Mouse (Mus musculus) neural tube, embryonic 15.5 days (tissue): ENCODE data around the gene 2310011J03Rik. TPM values are rescaled to one million over a fixed set of nuclear protein-coding genes. Genes with fewer than 3 reads are reported as not detected.

Experiments
- ATAC-seq: fragments of 200-750 bp; cut with Nextera tagmentation; 2 replicates; pipeline ENCODE4 v1.8.0; 2017; ENCODE audit warnings: mild to moderate bottlenecking, moderate TSS enrichment, moderate library complexity; ENCODE audit not compliant: low FRiP score
- H3K27ac ChIP-seq: fragments of 300-500 bp; sonication (generic); replicated peaks from 2 replicates; pipeline ENCODE4 v1.5.1; 2015; ENCODE audit warnings: mild to moderate bottlenecking, inconsistent platforms
- H3K27me3 ChIP-seq: fragments of 300-500 bp; sonication (generic); replicated peaks from 2 replicates; pipeline ENCODE4 v1.6.1; 2015; ENCODE audit warnings: inconsistent platforms
- H3K36me3 ChIP-seq: fragments of 300-500 bp; sonication (generic); 2 replicates; pipeline ENCODE4 v1.6.1; 2015; ENCODE audit warnings: inconsistent platforms
- H3K4me1 ChIP-seq: fragments of 300-500 bp; sonication (generic); 2 replicates; pipeline ENCODE4 v1.6.1; 2015; ENCODE audit warnings: inconsistent platforms
- H3K4me2 ChIP-seq: fragments of 300-500 bp; sonication (generic); 2 replicates; pipeline ENCODE4 v1.6.1; 2015; ENCODE audit warnings: inconsistent platforms, mild to moderate bottlenecking, moderate library complexity
- H3K4me3 ChIP-seq: fragments of 300-500 bp; sonication (generic); replicated peaks from 2 replicates; pipeline ENCODE4 v1.5.1; 2015; ENCODE audit warnings: mild to moderate bottlenecking, inconsistent platforms
- H3K9ac ChIP-seq: fragments of 300-500 bp; sonication (generic); replicated peaks from 2 replicates; pipeline ENCODE4 v1.6.1; 2015; ENCODE audit warnings: mild to moderate bottlenecking, inconsistent platforms
- H3K9me3 ChIP-seq: fragments of 300-500 bp; sonication (generic); replicated peaks from 2 replicates; pipeline ENCODE4 v1.6.1; 2016; ENCODE audit warnings: inconsistent platforms
- WGBS: fragments of 180-500 bp; shearing (Covaris S2); methylation state at CpG from one replicate; pipeline ENCODE4 v1.1.7; 2015; ENCODE audit warnings: mixed read lengths; 5-methylcytosine and 5-hydroxymethylcytosine counted together
- polyA plus RNA-seq: library from polyadenylated mRNA; unstranded; fragments of >200 nt; fragmentation: Nextera tagmentation; extraction: Ambion mirVana; gene quantifications from 2 replicates; pipeline ENCODE4 v1.2.1, GENCODE M21; 2015

The 2310011J03Rik gene
- polyA plus RNA-seq, result 26.9 and 36.6 TPM in 2 replicates

DNA sequence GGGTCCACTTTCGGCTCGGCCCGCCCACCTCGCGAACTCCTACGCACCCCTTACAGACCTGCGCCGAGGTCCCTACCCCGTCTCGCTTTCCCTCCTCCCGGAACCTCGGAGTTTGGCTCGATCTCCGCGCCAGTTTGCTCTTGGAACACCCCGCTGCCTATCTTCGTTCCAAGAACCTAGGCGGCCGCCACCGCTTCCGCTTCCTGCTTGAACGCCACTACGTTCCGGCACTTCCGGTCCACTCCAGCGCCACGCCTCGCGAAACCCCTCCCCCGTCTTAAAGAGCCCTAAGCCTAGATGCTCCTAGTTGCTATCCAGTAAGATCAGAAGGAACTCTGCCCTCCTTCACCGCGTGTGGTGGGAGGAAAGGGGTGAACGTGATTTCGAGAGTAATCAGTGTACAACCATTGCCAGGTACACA, at the start of gene 2310011J03Rik:
Gene 2310011J03Rik (minus strand): TSS at position 198 of the 421 bp plus-strand sequence.
- WGBS, result under 1% methylated on average over 34 of the region's 34 CpGs
- H3K36me3 ChIP-seq, result peaks cover 31% of the 10 kb centered on the region
- H3K4me1 ChIP-seq, result peaks cover 67% of the 10 kb centered on the region
- ATAC-seq, result peak; percentile 71
- H3K9me3 ChIP-seq, result no peaks in the 10 kb centered on the region
- peak within 1 kb of the TSS; percentile 76 for H3K27ac ChIP-seq
- peak within 1 kb of the TSS; percentile 96 for H3K4me2 ChIP-seq
- H3K9ac ChIP-seq, result peak within 1 kb of the TSS; percentile 64
- peak within 1 kb of the TSS; percentile 72 for H3K4me3 ChIP-seq
- H3K27me3 ChIP-seq, result peaks cover 2% of the 10 kb centered on the region; the same call in 1 of the 2 replicates

DNA sequence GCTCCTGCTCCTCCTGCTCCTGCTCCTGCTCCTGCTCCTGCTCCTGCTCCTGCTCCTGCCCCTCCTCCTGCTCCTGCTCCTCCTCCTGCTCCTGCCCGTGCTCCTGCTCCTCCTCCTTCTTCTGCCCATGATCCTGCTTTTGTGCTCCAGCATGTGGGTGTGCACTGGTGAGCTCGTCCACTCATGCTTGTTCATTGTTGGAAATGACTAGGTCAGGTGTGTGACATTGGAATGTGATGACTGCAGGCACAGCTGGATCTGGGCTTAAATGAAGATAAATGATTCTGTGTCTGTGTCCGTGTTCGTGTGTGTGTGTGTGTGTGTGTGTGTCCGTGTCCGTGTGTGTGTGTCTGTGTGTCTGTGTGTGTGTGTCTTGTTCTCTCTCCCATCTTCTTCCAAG, 48.1 kb upstream of the 2310011J03Rik start:
- peaks cover 14% of the 10 kb centered on the region; the same call in 1 of the 2 replicates for H3K27me3 ChIP-seq
- H3K4me3 ChIP-seq, result no peak overlapping the region
- WGBS, result 87% methylated on average over 6 of the region's 6 CpGs
- H3K9ac ChIP-seq, result no peak overlapping the region
- H3K36me3 ChIP-seq, result no peaks in the 10 kb centered on the region
- no peak overlapping the region for H3K27ac ChIP-seq
- H3K9me3 ChIP-seq, result no peaks in the 10 kb centered on the region
- H3K4me2 ChIP-seq, result no peak overlapping the region
- no peak for ATAC-seq
- peaks cover 9% of the 10 kb centered on the region for H3K4me1 ChIP-seq

DNA sequence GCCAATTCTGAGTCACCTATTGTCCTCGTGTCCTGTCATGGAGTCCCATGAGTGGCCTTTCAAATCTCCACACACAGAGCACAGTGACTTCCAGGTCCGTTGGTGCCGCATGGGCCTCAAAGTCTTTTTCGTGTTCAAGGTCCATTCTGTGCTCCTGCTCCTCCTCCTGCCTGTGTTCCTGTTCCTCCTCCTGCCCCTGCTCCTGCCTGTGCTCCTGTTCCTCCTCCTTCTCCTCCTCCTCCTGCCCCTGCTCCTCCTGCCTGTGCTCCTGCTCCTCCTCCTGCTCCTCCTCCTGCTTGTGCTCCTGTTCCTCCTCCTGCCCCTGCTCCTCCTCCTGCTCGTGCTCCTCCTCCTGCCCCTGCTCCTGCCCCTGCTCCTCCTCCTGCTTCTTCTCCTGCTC, 47.6 kb upstream of the 2310011J03Rik start:
- 56% methylated on average over 5 of the region's 5 CpGs for WGBS
- ATAC-seq, result no peak
- Histone ChIP-seq H3K4me3 (no peak overlapping the region), H3K36me3 (no peaks in the 10 kb centered on the region), H3K9ac (no peak overlapping the region), H3K4me2 (no peak overlapping the region), H3K27me3 (peaks cover 14% of the 10 kb centered on the region; the same call in 1 of the 2 replicates), H3K4me1 (peaks cover 9% of the 10 kb centered on the region), H3K9me3 (no peaks in the 10 kb centered on the region), H3K27ac (no peak overlapping the region)

DNA sequence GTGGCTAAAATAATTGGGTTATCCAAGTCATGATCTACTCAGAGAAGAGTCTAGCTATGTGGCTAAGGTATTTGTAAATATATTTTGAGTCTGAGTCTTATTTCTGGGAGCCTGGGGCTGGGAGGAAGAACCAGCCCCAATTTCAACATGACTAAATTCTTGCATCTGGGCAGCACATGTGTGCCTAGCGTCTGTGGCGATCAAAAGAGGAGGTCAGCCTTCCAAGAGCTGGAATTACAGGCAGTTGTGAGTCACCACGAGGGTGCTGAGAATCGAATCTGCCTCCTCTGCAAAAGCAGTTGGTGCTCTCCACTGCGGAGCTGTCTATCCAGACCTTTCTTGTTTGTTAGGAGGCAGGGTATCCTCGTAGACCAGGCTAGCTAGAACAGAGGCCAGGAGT, 45.4 kb upstream of the 2310011J03Rik start:
- H3K4me3 ChIP-seq, result no peak overlapping the region
- H3K9ac ChIP-seq, result no peak overlapping the region
- H3K27ac ChIP-seq, result no peak overlapping the region
- H3K4me1 ChIP-seq, result no peaks in the 10 kb centered on the region
- H3K27me3 ChIP-seq, result peaks cover 14% of the 10 kb centered on the region; the same call in 1 of the 2 replicates
- ATAC-seq, result no peak
- 72% methylated on average over 6 of the region's 6 CpGs for whole genome bisulfite sequencing
- H3K4me2 ChIP-seq, result no peak overlapping the region
- no peaks in the 10 kb centered on the region for H3K36me3 ChIP-seq
- no peaks in the 10 kb centered on the region for H3K9me3 ChIP-seq

DNA sequence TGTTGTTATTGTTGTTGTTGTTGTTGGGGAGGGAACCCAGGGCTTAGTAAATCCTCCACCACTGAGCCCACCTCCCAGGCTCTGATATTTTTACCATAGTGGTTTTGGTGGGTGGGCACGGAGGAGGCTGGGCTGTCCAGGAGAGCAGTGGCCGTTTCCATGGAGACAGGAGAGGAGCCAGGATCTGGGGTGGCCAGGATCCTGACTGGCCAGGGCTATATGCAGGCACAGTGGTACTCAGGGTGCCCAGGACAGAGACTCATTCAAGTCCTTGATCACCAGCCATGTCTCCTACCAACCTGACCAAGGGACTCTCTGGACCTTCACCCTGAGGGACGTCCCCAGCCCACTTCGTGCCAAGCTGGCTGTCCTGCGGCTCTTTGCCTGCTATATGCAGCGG, 43.4 kb upstream of the 2310011J03Rik start:
- H3K4me3 ChIP-seq, result no peak overlapping the region
- H3K27me3 ChIP-seq, result peaks cover 32% of the 10 kb centered on the region
- no peaks in the 10 kb centered on the region for H3K36me3 ChIP-seq
- no peaks in the 10 kb centered on the region for H3K4me1 ChIP-seq
- H3K9me3 ChIP-seq, result no peaks in the 10 kb centered on the region
- no peak overlapping the region for H3K4me2 ChIP-seq
- no peak overlapping the region for H3K9ac ChIP-seq
- WGBS, result 37% methylated on average over 6 of the region's 6 CpGs
- 0 out of 2 replicates have a peak, but pooled peaks have one; percentile 45 for ATAC-seq
- no peak overlapping the region for H3K27ac ChIP-seq

DNA sequence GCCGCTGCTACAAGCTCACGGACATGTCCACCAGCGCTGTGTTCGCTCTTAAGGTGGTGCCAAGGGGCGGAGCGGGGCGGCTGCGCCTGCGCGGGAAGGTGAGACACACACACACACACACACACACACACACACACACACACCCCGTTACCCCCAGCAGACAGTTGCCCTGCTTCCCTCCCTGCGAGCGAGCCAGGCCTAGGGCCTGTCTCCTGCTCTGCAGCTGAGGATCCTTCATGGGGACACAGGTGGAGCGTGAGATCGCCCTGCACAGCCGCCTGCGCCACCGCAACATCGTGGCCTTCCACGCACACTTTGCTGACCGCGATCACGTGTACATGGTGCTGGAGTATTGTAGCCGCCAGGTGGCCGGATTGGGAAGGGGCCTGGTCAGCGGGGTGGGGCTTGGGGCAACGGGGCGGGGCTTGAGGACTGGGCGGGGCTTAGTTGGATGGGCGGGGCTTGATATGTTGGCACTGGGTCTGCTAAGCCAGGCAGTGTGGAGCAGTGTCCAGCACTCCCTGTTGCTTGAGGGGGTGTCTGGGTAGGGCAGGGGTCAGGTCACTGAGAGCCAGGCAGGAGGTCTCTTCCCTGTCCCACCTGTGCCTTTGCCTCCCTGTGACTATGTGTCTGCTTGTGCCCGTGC, 37.8 kb upstream of the 2310011J03Rik start:
- WGBS, result 6% methylated on average over 31 of the region's 31 CpGs
- H3K27me3 ChIP-seq, result peaks cover 72% of the 10 kb centered on the region
- ATAC-seq, result peak; percentile 69

DNA sequence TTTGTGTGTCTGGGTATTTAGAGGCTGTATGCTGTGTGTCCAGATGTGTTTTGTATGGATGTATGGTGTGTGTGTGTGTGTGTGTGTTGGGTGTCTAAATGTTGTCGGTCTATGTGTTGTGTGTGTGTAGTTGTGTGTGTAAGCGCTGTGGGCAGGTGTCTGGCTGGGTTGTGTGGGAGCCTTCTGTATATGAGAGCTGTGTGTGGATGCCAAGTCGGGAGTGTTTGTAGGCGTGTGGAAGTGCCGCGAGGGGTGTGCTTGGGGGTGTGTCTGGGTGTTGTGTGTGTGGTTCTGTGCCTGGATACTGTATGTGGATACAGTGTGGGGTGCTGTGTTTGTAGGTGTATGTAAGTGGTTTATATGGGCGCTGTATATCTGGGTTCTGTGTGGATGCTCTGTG, 37.0 kb upstream of the 2310011J03Rik start:
- H3K27me3 ChIP-seq, result peaks cover 80% of the 10 kb centered on the region

More for the DNA sequence above, 37.8 kb upstream of the 2310011J03Rik start:
- Histone ChIP-seq H3K4me1 (peaks cover 27% of the 10 kb centered on the region), H3K27ac (no peak overlapping the region), H3K36me3 (no peaks in the 10 kb centered on the region), H3K9me3 (no peaks in the 10 kb centered on the region), H3K4me3 (peak overlapping the region; percentile 36), H3K9ac (0 out of 2 replicates have a peak overlapping the region, but pooled peaks have one; percentile 15), H3K4me2 (peak overlapping the region; percentile 77)

DNA sequence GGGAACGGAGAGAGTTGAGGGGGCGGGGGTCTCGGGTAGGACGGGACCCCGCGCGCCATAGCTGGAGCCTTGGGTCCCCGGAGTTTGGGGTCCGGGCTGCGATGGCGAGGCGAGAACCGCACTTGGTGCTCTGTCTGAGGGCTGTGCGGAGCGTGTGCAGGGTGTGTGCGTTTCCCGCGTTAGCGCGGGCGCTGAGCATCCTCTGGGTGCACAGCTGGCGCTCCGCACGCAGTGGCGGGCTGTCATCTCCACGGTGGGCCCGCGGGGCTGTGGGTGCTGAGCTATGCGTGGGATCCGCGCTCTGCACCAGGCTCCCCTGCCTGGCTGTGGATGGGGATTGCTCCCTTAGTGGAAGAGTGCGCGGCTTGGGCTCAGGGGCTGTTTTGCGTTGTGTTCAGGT, 36.4 kb upstream of the 2310011J03Rik start:
- Histone ChIP-seq H3K27me3 (peaks cover 86% of the 10 kb centered on the region), H3K4me2 (peak overlapping the region; percentile 77), H3K9ac (peak overlapping the region; percentile 14), H3K27ac (no peak overlapping the region), H3K4me3 (peak overlapping the region; percentile 40), H3K4me1 (peaks cover 27% of the 10 kb centered on the region), H3K36me3 (no peaks in the 10 kb centered on the region), H3K9me3 (no peaks in the 10 kb centered on the region)
- ATAC-seq, result peak; percentile 18; the same call in 1 of the 2 replicates
- WGBS, result under 1% methylated on average over 34 of the region's 34 CpGs

More for the DNA sequence above, 37.0 kb upstream of the 2310011J03Rik start:
- Histone ChIP-seq H3K4me2 (peak overlapping the region; percentile 77), H3K4me1 (peaks cover 27% of the 10 kb centered on the region), H3K27ac (no peak overlapping the region), H3K4me3 (peak overlapping the region; percentile 36), H3K36me3 (no peaks in the 10 kb centered on the region), H3K9ac (no peak overlapping the region), H3K9me3 (no peaks in the 10 kb centered on the region)
- WGBS, result 27% methylated on average over 7 of the region's 7 CpGs
- ATAC-seq, result peak; percentile 19

DNA sequence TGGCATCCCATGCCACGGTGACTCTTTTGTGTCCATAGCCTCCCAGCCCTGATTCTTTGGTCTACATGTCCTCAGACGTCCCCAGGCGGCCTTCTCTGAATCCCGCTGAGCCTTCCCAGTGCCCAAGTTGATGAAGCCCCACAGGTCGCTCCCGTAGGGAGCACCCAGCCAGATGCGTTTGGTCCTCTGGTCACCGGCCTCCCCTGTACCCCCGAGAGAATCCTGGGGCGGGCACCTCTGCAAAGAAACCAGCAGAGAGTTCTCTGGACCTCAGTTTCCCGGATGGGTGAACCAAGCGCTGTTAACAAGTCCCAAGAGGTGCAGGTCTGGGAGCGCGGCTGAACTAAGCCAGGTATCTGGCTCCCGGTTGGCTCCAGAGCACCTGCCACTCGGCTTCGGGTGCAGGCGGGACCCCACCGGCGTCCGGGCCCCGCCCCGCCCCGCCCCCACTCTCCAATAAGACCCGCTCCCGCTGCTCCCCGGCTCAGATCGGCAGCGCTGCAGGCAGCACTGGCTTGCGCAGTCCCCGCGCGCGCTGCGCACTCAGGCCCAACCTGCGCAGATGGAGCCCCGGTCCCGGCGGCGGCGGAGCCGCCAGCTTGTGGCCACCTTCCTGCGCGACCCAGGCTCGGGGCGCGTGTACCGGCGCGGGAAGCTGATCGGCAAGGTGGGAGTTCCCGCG, 35.8 kb upstream of the 2310011J03Rik start, which contains the start of gene Plk5:
Gene Plk5 (plus strand): TSS at position 459 of the 682 bp plus-strand sequence.
- no peaks in the 10 kb centered on the region for H3K36me3 ChIP-seq
- under 1% methylated on average over 53 of the region's 53 CpGs for WGBS
- peak within 1 kb of the TSS; percentile 77 for H3K4me2 ChIP-seq
- no peak within 1 kb of the TSS for H3K27ac ChIP-seq
- no peaks in the 10 kb centered on the region for H3K9me3 ChIP-seq
- ATAC-seq, result no peak
- peak within 1 kb of the TSS; percentile 40 for H3K4me3 ChIP-seq
- peaks cover 27% of the 10 kb centered on the region for H3K4me1 ChIP-seq
- H3K9ac ChIP-seq, result peak within 1 kb of the TSS; percentile 14
- H3K27me3 ChIP-seq, result peaks cover 92% of the 10 kb centered on the region

DNA sequence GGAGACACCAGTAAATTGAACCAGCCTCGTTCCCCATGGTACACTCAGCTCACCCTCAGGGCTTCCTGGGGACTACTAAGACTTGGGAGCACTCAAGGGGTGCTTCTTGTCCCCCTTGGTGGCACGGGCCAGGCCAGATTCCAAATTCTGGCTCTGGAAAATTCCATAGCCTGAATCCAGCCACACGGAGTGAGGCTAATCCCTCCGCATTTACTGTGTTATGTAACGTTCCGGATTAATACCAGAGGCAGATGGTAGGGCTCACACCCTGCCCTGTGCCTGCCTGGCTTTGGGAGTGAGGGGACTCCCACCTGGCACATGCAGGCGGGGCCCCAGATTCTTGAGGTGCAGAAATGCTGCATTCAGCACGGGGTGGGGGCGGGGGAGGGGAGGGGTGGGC, 35.1 kb upstream of the 2310011J03Rik start:
- H3K9me3 ChIP-seq, result no peaks in the 10 kb centered on the region
- no peak for ATAC-seq
- peaks cover 27% of the 10 kb centered on the region for H3K4me1 ChIP-seq
- WGBS, result 15% methylated on average over 9 of the region's 9 CpGs
- H3K36me3 ChIP-seq, result no peaks in the 10 kb centered on the region
- no peak overlapping the region for H3K4me2 ChIP-seq
- peaks cover 99% of the 10 kb centered on the region for H3K27me3 ChIP-seq
- no peak overlapping the region for H3K27ac ChIP-seq
- H3K9ac ChIP-seq, result no peak overlapping the region
- H3K4me3 ChIP-seq, result no peak overlapping the region

DNA sequence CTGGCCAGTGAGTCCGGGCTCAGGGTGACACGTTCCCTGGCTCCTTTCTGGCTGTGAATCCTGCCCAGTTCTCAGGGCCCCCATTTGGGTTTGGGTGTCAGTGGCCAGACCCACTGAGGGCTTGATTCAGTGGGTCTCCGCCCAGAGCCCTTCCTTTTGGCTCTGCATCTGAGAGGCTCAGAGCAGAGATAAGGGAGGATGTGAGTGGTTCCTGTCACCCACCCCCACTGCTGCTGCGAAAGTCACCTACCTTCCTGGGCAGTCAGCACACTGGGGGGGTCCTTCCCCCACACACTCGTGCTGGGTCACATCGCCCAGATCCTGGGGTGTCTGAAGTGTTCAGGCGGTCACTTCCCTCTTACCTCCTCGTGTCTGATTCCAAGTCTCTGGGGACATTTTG, 32.4 kb upstream of the 2310011J03Rik start:
- Histone ChIP-seq H3K36me3 (no peaks in the 10 kb centered on the region), H3K27ac (no peak overlapping the region), H3K9me3 (no peaks in the 10 kb centered on the region), H3K4me3 (no peak overlapping the region), H3K27me3 (peaks cover 99% of the 10 kb centered on the region), H3K9ac (no peak overlapping the region), H3K4me2 (no peak overlapping the region), H3K4me1 (peaks cover 33% of the 10 kb centered on the region)
- ATAC-seq, result no peak
- 73% methylated on average over 8 of the region's 8 CpGs for WGBS

DNA sequence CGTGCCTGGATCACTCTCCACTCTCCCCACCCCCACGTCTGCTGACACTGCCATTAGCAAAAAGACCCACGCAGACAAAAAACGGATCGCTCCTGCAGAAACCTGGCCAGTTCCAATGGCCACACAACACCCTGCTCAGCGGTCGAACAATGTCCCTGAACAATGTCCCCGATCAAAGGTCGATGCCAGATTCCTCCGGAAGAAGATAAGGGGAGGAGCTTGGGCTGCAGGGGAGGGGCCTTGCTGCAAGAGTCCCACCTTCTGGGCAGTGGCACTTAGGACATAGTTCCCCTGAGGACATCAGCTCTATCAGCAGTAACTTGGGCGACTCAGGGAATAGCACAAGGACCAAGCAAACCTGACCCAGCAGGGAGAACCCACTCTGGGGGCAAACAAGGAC, 31.6 kb upstream of the 2310011J03Rik start:
- 21% methylated on average over 11 of the region's 11 CpGs for WGBS
- H3K27me3 ChIP-seq, result peaks cover 99% of the 10 kb centered on the region
- no peak overlapping the region for H3K4me2 ChIP-seq
- H3K36me3 ChIP-seq, result no peaks in the 10 kb centered on the region
- no peak for ATAC-seq
- no peak overlapping the region for H3K9ac ChIP-seq
- no peaks in the 10 kb centered on the region for H3K9me3 ChIP-seq
- H3K4me1 ChIP-seq, result peaks cover 26% of the 10 kb centered on the region
- H3K4me3 ChIP-seq, result no peak overlapping the region
- no peak overlapping the region for H3K27ac ChIP-seq
